Mouse (Mus musculus) liver, postnatal 0 days (tissue): ENCODE measurements around the gene Bcl9. TPM values are rescaled to one million over a fixed set of nuclear protein-coding genes. Genes with fewer than 3 reads are reported as not detected.

Experiments used
- ATAC-seq: fragments of 200-750 bp; cut with Nextera tagmentation; 2 replicates; pipeline ENCODE4 v1.8.0; 2017; ENCODE audit warnings: mild to moderate bottlenecking, moderate library complexity
- DNase-seq: peaks from one replicate; pipeline ENCODE4 v3.0.0-alpha.2; 2016
- H3K27ac ChIP-seq: fragments of 300-500 bp; sonication (generic); 2 replicates; pipeline ENCODE4 v1.5.1; 2014; ENCODE audit warnings: antibody characterized with exemption, moderate library complexity, mild to moderate bottlenecking, low read depth
- H3K27me3 ChIP-seq: fragments of 300-500 bp; sonication (generic); 2 replicates; pipeline ENCODE4 v1.6.1; 2014; ENCODE audit warnings: low read length, control low read depth, mixed read lengths; ENCODE audit not compliant: insufficient read depth
- H3K36me3 ChIP-seq: fragments of 300-500 bp; sonication (generic); replicated peaks from 2 replicates; pipeline ENCODE4 v1.6.1; 2014; ENCODE audit warnings: mild to moderate bottlenecking, control low read depth, low read length, moderate library complexity, mixed read lengths; ENCODE audit not compliant: insufficient read depth
- H3K4me1 ChIP-seq: fragments of 300-500 bp; sonication (generic); 2 replicates; pipeline ENCODE4 v1.6.1; 2014; ENCODE audit warnings: antibody characterized with exemption, mild to moderate bottlenecking, control low read depth; ENCODE audit not compliant: insufficient read depth
- H3K4me2 ChIP-seq: fragments of 300-500 bp; sonication (generic); 2 replicates; pipeline ENCODE4 v1.6.1; 2014; ENCODE audit warnings: low read depth, mild to moderate bottlenecking, low read length, moderate library complexity, mixed read lengths
- H3K4me3 ChIP-seq: fragments of 300-500 bp; sonication (generic); 2 replicates; pipeline ENCODE4 v1.5.1; 2014; ENCODE audit warnings: low read depth, low read length
- H3K9ac ChIP-seq: fragments of 300-500 bp; sonication (generic); replicated peaks from 2 replicates; pipeline ENCODE4 v1.6.1; 2014; ENCODE audit warnings: mild to moderate bottlenecking, moderate library complexity
- H3K9me3 ChIP-seq: fragments of 300-500 bp; sonication (generic); 2 replicates; pipeline ENCODE4 v1.6.1; 2016; ENCODE audit warnings: mild to moderate bottlenecking, control low read depth, low read length, mixed read lengths
- CTCF ChIP-seq: sonication (generic); IDR thresholded peaks from 2 replicates; pipeline ENCODE4 v1.5.1; 2016; ENCODE audit warnings: antibody characterized with exemption, low read depth
- EP300 ChIP-seq: IDR thresholded peaks from 2 replicates; pipeline ENCODE4 v1.6.1; 2016; ENCODE audit warnings: antibody characterized with exemption, low read depth, mild to moderate bottlenecking
- WGBS: fragments of 180-500 bp; shearing (Covaris S2); extraction: QIAGEN DNeasy Blood & Tissue Kit; methylation state at CpG from one replicate; pipeline ENCODE4 v1.1.7; 2014; ENCODE audit not compliant: insufficient replicate concordance; 5-methylcytosine and 5-hydroxymethylcytosine counted together
- polyA plus RNA-seq: library from polyadenylated mRNA; unstranded; fragments of >200 nt; fragmentation: Nextera tagmentation; extraction: Ambion mirVana; gene quantifications from 2 replicates; pipeline ENCODE4 v1.2.1, GENCODE M21; 2015

Bcl9 gene
- polyA plus RNA-seq, 1 experiment from 2014 or later = 3.7 TPM

DNA sequence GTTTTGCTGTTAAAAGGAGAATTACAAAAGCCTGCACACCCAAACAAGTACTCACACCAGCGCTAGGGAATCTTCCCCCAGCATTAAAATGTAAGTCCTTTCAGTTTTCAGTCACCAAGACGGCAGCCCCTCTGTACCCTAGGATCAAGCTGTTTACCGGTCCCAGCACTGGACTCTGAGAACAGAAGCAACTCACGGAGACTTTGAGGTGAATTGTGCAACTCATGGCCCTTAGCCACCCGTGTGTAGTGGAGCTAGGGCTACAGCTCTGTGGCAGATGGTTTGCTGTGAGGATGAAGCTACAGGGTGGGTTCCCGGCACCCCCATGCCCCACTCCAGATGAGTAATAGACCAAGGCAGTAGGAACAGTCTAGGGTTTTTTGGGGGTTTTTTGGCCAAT lies 55.9 kb downstream of the Bcl9 start:
- ATAC-seq = no peak
- Histone ChIP-seq H3K27ac (peak overlapping the region; percentile 7; the same call in 1 of the 2 replicates), H3K4me1 (no peaks in the 10 kb centered on the region), H3K27me3 (no peaks in the 10 kb centered on the region), H3K36me3 (no peaks in the 10 kb centered on the region), H3K9ac (no peak overlapping the region), H3K4me2 (no peak overlapping the region), H3K4me3 (no peak overlapping the region), H3K9me3 (no peaks in the 10 kb centered on the region)
- 57% methylated on average over 6 of the region's 6 CpGs for WGBS
- TF ChIP-seq CTCF = no peak
- TF ChIP-seq EP300 = no peak
- DNase-seq = no peak

DNA sequence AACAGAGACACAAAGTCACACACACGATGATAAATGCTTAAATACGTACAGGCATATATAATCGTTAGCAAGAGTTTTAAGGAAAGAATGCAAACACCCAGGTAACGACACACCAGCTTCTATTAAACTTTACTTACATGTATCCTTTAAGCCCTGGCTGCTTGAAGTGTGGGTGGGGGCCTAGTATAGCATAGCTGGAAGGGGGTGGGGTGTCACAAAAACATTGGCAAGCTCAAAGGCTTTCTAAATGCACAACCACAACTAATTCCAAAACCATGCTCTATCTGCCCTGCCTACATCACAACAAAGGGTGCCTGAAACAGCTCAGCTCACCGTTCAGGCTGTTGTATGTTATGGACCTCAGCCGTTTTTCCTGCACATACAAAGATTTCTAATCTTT lies 57.9 kb downstream of the Bcl9 start:
- TF ChIP-seq EP300 (no peak), CTCF (no peak)
- WGBS = 83% methylated on average over 6 of the region's 6 CpGs
- DNase-seq (no peak), ATAC-seq (no peak)
- Histone ChIP-seq H3K4me1 (no peaks in the 10 kb centered on the region), H3K36me3 (no peaks in the 10 kb centered on the region), H3K27me3 (no peaks in the 10 kb centered on the region), H3K4me2 (no peak overlapping the region), H3K27ac (no peak overlapping the region), H3K9me3 (no peaks in the 10 kb centered on the region), H3K9ac (no peak overlapping the region), H3K4me3 (no peak overlapping the region)

DNA sequence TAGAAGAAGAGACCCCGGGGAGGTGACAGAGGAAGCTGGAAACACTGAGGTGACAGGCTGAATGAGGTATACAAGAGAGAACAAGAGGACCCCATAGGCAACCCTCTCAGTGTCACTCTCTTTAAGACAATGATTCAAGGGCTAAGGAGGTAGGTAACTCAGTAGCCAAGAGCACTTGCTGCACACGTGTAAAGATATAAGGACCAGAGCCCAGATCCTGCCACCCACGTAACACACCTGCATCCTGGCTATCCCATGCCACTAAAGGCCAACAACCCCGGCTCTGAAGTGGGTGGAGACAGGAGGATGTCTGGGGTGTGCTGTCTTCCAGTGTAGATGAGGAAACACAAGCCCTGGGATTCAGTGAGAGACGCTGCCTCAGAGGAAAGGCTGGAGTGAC lies 58.4 kb downstream of the Bcl9 start:
- H3K4me3 ChIP-seq = no peak overlapping the region
- DNase-seq (no peak), ATAC-seq (no peak)
- H3K27ac ChIP-seq = no peak overlapping the region
- H3K9ac ChIP-seq = no peak overlapping the region
- no peaks in the 10 kb centered on the region for H3K36me3 ChIP-seq
- TF ChIP-seq EP300 (no peak), CTCF (no peak)
- no peak overlapping the region for H3K4me2 ChIP-seq
- no peaks in the 10 kb centered on the region for H3K4me1 ChIP-seq
- WGBS = 83% methylated on average over 5 of the region's 5 CpGs
- no peaks in the 10 kb centered on the region for H3K27me3 ChIP-seq
- no peaks in the 10 kb centered on the region for H3K9me3 ChIP-seq

DNA sequence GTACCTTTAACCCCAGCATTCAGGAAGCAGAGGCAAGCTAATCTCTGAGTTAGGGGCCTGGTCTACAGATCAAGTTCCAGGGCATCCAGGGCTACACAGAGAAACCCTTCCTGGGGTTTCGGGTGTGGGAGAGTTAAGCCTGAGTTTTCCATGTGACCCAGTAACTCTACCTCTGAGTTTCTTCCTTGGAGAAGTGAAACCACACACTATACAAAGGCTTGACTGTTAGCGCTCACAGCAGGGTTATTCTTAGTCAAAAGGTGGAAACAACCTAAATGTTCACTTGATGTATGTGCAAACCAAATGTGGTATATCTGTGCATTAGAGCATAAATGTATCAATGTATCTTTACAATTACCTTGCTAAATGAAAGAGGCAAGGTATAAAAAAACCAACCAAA lies 59.2 kb downstream of the Bcl9 start:
- no peaks in the 10 kb centered on the region for H3K9me3 ChIP-seq
- H3K27me3 ChIP-seq = no peaks in the 10 kb centered on the region
- no peaks in the 10 kb centered on the region for H3K4me1 ChIP-seq
- 78% methylated on average over 2 of the region's 2 CpGs for WGBS
- DNase-seq (no peak), ATAC-seq (no peak)
- no peak overlapping the region for H3K4me3 ChIP-seq
- no peak overlapping the region for H3K9ac ChIP-seq
- H3K4me2 ChIP-seq = no peak overlapping the region
- H3K27ac ChIP-seq = no peak overlapping the region
- H3K36me3 ChIP-seq = no peaks in the 10 kb centered on the region
- no peak for TF ChIP-seq CTCF
- no peak for TF ChIP-seq EP300

DNA sequence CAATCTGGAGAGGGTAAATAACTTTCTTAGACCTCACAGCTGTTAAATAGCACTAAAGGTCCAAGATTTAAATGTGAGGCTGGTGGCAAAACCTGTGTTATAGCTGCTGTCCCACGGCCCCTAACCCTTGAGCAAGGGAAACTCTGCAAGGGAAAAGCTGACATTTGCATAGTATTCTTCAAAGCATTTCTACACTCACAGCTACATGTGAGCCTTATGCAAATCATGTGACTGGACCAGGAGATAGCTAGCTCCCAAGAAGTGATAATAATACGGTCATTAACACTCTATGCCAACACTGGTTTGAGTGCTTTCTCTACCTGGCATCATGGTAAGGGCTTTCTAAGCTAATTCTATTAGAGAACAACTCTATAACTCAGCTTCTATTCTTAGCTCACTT lies 60.3 kb downstream of the Bcl9 start:
- Histone ChIP-seq H3K9me3 (no peaks in the 10 kb centered on the region), H3K4me2 (no peak overlapping the region), H3K27ac (no peak overlapping the region), H3K9ac (no peak overlapping the region), H3K4me3 (no peak overlapping the region), H3K4me1 (no peaks in the 10 kb centered on the region), H3K27me3 (no peaks in the 10 kb centered on the region), H3K36me3 (no peaks in the 10 kb centered on the region)
- TF ChIP-seq CTCF (no peak), EP300 (no peak)
- ATAC-seq (no peak), DNase-seq (no peak)
- WGBS = 66% methylated on average over 2 of the region's 2 CpGs

DNA sequence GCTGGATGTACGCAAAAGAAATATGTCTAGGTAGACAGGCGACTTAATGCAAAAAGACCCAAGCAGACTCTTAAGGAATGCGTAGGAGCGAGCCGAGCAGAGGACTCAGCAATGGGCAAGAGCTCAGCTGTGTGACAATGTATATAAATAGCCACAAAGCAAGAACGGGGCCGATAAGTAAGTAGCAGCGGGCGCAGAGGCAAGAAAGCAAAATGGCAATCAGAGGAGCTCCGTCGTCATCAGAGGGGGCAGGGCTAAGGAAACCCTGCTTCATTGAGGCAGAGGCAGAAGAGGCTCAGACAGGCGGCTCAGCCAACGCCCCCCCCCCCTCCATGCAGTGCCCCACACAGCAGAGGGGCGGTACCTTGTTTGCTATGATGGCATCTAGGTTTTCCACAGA lies 62.9 kb downstream of the Bcl9 start:
- Histone ChIP-seq H3K36me3 (no peaks in the 10 kb centered on the region), H3K4me3 (no peak overlapping the region), H3K4me2 (no peak overlapping the region), H3K9me3 (no peaks in the 10 kb centered on the region), H3K27me3 (no peaks in the 10 kb centered on the region), H3K27ac (no peak overlapping the region), H3K4me1 (no peaks in the 10 kb centered on the region; the same call in 1 of the 2 replicates), H3K9ac (no peak overlapping the region)
- DNase-seq (no peak), ATAC-seq (no peak)
- 78% methylated on average over 14 of the region's 14 CpGs for WGBS
- TF ChIP-seq CTCF = no peak
- no peak for TF ChIP-seq EP300

DNA sequence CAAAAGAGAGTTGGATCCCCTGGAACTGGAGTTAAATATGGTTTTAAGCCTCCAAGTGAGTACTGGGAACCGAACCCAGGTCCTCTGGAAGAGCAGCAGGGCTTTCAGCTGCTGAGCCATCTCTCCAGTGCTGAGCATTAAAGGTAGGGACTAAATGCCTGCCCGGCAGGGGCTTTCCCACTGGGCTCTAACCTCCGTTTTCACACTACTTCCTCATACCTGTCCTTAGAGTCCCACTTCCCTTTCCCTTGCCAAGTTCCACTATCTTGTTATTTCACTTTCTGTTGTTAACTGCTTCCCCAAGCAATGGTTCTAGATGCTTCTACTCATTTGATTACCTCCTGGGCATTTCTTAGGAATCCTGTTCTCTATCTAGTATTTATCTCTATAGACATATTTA lies 65.4 kb downstream of the Bcl9 start:
- ATAC-seq = no peak
- Histone ChIP-seq H3K4me2 (no peak overlapping the region), H3K27me3 (no peaks in the 10 kb centered on the region), H3K36me3 (no peaks in the 10 kb centered on the region), H3K27ac (no peak overlapping the region), H3K4me3 (no peak overlapping the region), H3K9me3 (no peaks in the 10 kb centered on the region), H3K9ac (no peak overlapping the region), H3K4me1 (peaks cover 4% of the 10 kb centered on the region; the same call in 1 of the 2 replicates)
- TF ChIP-seq CTCF (no peak), EP300 (no peak)
- DNase-seq = no peak
- 52% methylated on average over 3 of the region's 3 CpGs for WGBS
